Mouse (Mus musculus) urinary bladder, adult 2 months (tissue): ENCODE measurements at regions not wholly inside any gene's neighbourhood (a gene's known extent, or its start where the extent isn't known, plus 50 kb on each side); places are given as distances from the start of the nearest gene placed in this dataset.

Source experiments
- DNase-seq: peaks from one replicate; pipeline ENCODE4 v3.0.0; 2022; ENCODE audit warnings: low spot score

GRCm38 (mm10) chr13:42507535-42507934 lies 172.9 kb upstream of the Phactr1 start:
- DNase-seq, result no peak

- DNase-seq, result no peak
Measured at GRCm38 (mm10) chr13:42518686-42519085, 161.7 kb upstream of the Phactr1 start.

- no peak for DNase-seq
Measured at GRCm38 (mm10) chr13:42522553-42522952, 157.9 kb upstream of the Phactr1 start.

GRCm38 (mm10) chr13:42526163-42526562 lies 154.3 kb upstream of the Phactr1 start:
- DNase-seq, result no peak

GRCm38 (mm10) chr13:42526966-42527365 lies 153.5 kb upstream of the Phactr1 start:
- no peak for DNase-seq

- no peak for DNase-seq
Measured at GRCm38 (mm10) chr13:42528169-42528568, 152.3 kb upstream of the Phactr1 start.

GRCm38 (mm10) chr13:42536501-42537210 lies 143.8 kb upstream of the Phactr1 start:
- DNase-seq, result no peak

GRCm38 (mm10) chr13:42538046-42538445 lies 142.4 kb upstream of the Phactr1 start:
- no peak for DNase-seq

- DNase-seq, result no peak
Measured at GRCm38 (mm10) chr13:42544536-42545094, 135.8 kb upstream of the Phactr1 start.

GRCm38 (mm10) chr13:42546389-42546788 lies 134.0 kb upstream of the Phactr1 start:
- DNase-seq, result no peak

- DNase-seq, result no peak
Measured at GRCm38 (mm10) chr13:42546851-42547250, 133.6 kb upstream of the Phactr1 start.

- DNase-seq, result no peak
Measured at GRCm38 (mm10) chr13:42549021-42549559, 131.3 kb upstream of the Phactr1 start.

GRCm38 (mm10) chr13:42554961-42555360 lies 125.5 kb upstream of the Phactr1 start:
- DNase-seq, result no peak

- no peak for DNase-seq
Measured at GRCm38 (mm10) chr13:42558526-42558925, 121.9 kb upstream of the Phactr1 start.

- no peak for DNase-seq
Measured at GRCm38 (mm10) chr13:42561446-42561845, 119.0 kb upstream of the Phactr1 start.

- no peak for DNase-seq
Measured at GRCm38 (mm10) chr13:42565291-42566058, 114.9 kb upstream of the Phactr1 start.

GRCm38 (mm10) chr13:42570600-42571348 lies 109.6 kb upstream of the Phactr1 start:
- no peak for DNase-seq

- DNase-seq, result no peak
Measured at GRCm38 (mm10) chr13:42574189-42574588, 106.2 kb upstream of the Phactr1 start.

- DNase-seq, result peak; percentile 48
Measured at GRCm38 (mm10) chr13:42575725-42576426, 104.5 kb upstream of the Phactr1 start.

GRCm38 (mm10) chr13:42579471-42579870 lies 101.0 kb upstream of the Phactr1 start:
- no peak for DNase-seq

GRCm38 (mm10) chr13:42589136-42589535 lies 91.3 kb upstream of the Phactr1 start:
- DNase-seq, result no peak
